Mouse (Mus musculus) embryonic facial prominence, embryonic 10.5 days (tissue): Measurements from ENCODE around the gene Nr2e1. TPM values are rescaled to one million over a fixed set of nuclear protein-coding genes. Genes with fewer than 3 reads are reported as not detected.
A peak's percentile ranks its signal among the peaks of the same experiment; 100 is the strongest.

Experiments
- DNase-seq: peaks from one replicate; pipeline ENCODE4 v3.0.0-alpha.2; 2017; ENCODE audit warnings: low spot score
- H3K27ac ChIP-seq: fragments of 300-500 bp; sonication (generic); replicated peaks from 2 replicates; pipeline ENCODE4 v1.5.1; 2016; ENCODE audit warnings: mild to moderate bottlenecking
- H3K27me3 ChIP-seq: fragments of 300-500 bp; sonication (generic); replicated peaks from 2 replicates; pipeline ENCODE4 v1.6.1; 2016; ENCODE audit warnings: low read depth, mild to moderate bottlenecking; ENCODE audit not compliant: poor library complexity, severe bottlenecking
- H3K36me3 ChIP-seq: fragments of 300-500 bp; sonication (generic); replicated peaks from 2 replicates; pipeline ENCODE4 v1.6.1; 2016; ENCODE audit warnings: mild to moderate bottlenecking, moderate library complexity
- H3K4me1 ChIP-seq: fragments of 300-500 bp; sonication (generic); 2 replicates; pipeline ENCODE4 v1.6.1; 2016
- H3K4me3 ChIP-seq: fragments of 300-500 bp; sonication (generic); 2 replicates; pipeline ENCODE4 v1.5.1; 2016; ENCODE audit warnings: mild to moderate bottlenecking, moderate library complexity
- H3K9me3 ChIP-seq: fragments of 300-500 bp; sonication (generic); 2 replicates; pipeline ENCODE4 v1.6.1; 2016; ENCODE audit warnings: mild to moderate bottlenecking
- WGBS: fragments of 180-500 bp; shearing (Covaris S2); methylation state at CpG from one replicate; pipeline ENCODE4 v1.1.7; 2016; 5-methylcytosine and 5-hydroxymethylcytosine counted together
- polyA plus RNA-seq: library from polyadenylated mRNA; unstranded; fragments of >200 nt; fragmentation: Nextera tagmentation; extraction: Ambion mirVana; gene quantifications from 2 replicates; pipeline ENCODE4 v1.2.1, GENCODE M21; 2016

Nr2e1 gene
- polyA plus RNA-seq, 1 experiment from 2014 or later, result 11.5 TPM

DNA sequence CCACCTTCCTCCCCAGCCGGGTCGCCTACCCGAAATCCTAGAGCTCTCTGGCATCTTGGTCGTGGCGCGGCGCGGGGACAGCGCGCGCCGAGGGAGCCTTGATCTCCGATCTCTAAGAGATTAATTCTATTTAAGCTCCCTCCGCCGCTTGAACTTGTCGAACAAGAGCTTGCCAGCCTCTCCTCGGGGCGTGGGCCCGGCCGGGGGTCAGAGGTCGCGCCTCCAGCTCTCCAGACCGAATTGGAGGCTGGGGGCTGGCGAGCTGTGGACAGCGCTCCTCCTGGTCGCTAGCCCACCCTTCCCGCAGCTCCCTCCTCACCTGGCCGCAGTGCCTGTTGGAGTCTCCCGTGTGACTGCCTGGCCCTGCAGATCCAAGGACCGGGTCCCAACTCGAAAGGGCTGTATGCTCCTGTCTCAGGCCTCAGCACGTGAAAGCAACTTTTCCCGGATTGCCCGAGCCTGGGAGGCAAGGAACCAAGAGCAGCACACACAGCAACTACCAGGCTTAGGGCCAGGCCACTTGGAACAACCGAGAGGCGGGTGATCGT, 1.1 kb upstream of the Nr2e1 start:
- no peaks in the 10 kb centered on the region for H3K36me3 ChIP-seq
- H3K4me1 ChIP-seq, result peaks cover 53% of the 10 kb centered on the region
- H3K27me3 ChIP-seq, result peaks cover 100% of the 10 kb centered on the region
- H3K4me3 ChIP-seq, result peak overlapping the region; percentile 57
- H3K27ac ChIP-seq, result peak overlapping the region; percentile 76
- peaks cover 4% of the 10 kb centered on the region; the same call in 1 of the 2 replicates for H3K9me3 ChIP-seq
- DNase-seq, result peak; percentile 70
- under 1% methylated on average over 37 of the region's 37 CpGs for WGBS

DNA sequence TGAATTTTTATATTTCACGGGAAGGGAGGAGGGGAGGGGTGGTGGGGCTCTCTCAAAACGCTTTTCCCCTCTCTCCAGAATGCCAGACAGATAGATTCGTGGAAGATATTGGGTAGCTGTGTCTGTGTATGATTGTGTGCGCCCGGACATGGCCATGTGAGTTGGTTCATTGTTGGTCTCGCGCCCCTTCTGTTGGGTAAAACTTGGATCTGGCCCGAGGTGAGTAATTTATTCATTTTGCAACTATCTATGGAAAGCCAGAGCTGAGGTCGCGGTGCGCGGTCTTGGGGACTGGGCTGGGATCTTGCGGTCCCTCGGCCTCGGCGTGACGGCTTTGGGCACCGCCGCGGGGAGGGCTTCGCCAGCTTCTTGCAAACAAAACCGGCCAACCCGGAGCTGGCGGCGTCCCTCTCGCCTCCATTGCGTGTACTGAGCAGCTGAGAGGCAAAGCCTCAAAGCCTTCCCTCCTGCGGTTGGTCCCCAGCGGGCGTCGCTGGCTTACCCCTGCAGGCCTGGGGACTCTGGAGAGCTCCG, 537 bp upstream of the Nr2e1 start:
- DNase-seq, result peak; percentile 65
- H3K36me3 ChIP-seq, result no peaks in the 10 kb centered on the region
- H3K4me3 ChIP-seq, result peak overlapping the region; percentile 57
- H3K4me1 ChIP-seq, result peaks cover 55% of the 10 kb centered on the region
- under 1% methylated on average over 32 of the region's 32 CpGs for WGBS
- H3K27me3 ChIP-seq, result peaks cover 100% of the 10 kb centered on the region
- peaks cover 4% of the 10 kb centered on the region; the same call in 1 of the 2 replicates for H3K9me3 ChIP-seq
- H3K27ac ChIP-seq, result peak overlapping the region; percentile 76

DNA sequence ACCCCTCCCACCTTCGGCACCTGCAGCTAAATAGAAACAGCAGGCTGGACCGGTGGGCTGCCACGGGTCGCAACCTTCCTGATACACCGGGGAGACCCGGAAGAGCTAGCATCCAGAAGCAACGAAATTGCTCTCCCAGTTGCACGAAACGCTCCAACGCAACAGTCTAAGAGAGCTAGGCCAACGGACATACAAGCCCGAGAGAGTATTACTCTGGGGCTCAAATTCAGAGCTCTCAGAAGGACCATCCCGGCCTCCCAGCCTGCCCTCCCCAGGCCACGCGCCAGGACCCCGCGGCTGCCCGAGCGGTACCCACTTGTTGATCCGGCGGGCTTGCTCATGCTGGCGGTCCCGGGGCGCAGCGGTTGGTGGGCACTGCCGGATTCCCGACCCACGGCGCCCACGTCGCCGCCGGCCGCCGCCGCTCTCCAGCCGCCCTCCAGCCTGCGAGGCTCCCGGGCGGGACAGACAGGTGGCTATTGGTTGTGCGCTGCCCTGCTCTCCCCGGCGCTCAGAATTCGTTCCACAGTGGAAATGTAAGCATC, 794 bp downstream of the Nr2e1 start:
- H3K4me3 ChIP-seq, result peak overlapping the region; percentile 57
- H3K27me3 ChIP-seq, result peaks cover 100% of the 10 kb centered on the region
- peak overlapping the region; percentile 81 for H3K27ac ChIP-seq
- WGBS, result under 1% methylated on average over 44 of the region's 44 CpGs
- H3K4me1 ChIP-seq, result peaks cover 57% of the 10 kb centered on the region
- peaks cover 4% of the 10 kb centered on the region; the same call in 1 of the 2 replicates for H3K9me3 ChIP-seq
- H3K36me3 ChIP-seq, result no peaks in the 10 kb centered on the region
- peak; percentile 69 for DNase-seq

DNA sequence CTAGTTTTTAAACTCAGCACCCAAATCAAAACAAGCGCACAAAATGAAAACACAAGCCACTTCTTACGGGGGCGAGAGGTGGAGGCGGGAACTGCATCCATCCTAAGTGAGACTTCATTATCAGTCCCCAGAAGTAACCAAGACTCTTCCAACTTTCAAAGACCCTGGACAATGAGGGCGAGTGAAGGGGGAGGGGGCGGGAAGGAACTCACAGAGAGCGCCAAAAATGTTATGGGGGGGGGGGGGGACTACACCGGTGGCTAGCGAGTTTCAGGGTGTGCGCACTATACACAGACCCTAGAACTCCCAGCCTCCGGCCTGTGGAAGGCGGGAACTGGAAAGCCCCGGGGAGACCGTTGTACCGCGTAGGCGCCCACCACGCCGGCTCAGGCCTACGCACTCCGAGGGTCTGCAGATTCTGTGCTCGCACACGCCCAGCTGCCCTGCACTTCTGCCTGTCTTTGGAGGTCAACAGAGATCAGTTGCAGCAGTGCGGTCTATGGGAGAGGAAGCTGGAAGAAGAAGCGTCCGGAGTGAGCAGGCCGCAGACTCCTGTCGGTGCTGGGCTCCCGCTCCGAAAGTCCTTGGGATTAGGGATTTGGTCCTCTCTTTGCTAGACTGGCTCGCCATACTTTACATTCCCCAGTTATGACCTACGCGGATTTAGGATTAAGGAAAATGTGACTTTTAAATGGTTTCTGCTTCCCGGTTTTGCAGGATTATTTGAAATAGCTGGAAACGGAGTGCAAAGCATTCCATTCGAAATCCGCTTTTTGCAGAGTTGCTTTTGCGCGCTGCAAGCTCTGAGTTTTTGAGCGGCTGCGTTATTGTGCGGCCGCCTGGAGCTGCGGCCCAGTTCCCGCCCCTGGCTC, 1.5 kb downstream of the Nr2e1 start:
- H3K27ac ChIP-seq, result peak overlapping the region; percentile 81
- peaks cover 4% of the 10 kb centered on the region; the same call in 1 of the 2 replicates for H3K9me3 ChIP-seq
- H3K4me3 ChIP-seq, result peak overlapping the region; percentile 57
- whole genome bisulfite sequencing, result under 1% methylated on average over 45 of the region's 45 CpGs
- peak; percentile 66 for DNase-seq
- H3K4me1 ChIP-seq, result peaks cover 57% of the 10 kb centered on the region
- peaks cover 100% of the 10 kb centered on the region for H3K27me3 ChIP-seq
- H3K36me3 ChIP-seq, result no peaks in the 10 kb centered on the region

DNA sequence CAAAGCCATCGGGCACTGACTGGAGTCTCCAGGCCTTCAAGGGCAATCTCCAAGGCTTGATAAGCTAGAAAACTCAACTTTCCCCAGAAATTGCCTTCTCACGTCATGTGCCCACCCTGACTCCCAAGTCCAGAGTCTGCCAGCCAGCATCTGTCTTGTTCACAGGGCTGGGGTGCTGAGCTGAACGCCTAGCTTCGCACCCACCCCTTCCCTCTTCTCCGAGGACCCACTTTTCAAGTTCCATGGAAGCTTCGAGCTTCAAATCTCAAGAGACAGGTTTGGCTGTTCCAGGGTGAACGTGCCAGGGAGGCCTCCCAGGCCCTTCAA, 2.5 kb downstream of the Nr2e1 start:
- peaks cover 57% of the 10 kb centered on the region for H3K4me1 ChIP-seq
- WGBS, result 2% methylated on average over 7 of the region's 7 CpGs
- no peak for DNase-seq
- H3K9me3 ChIP-seq, result no peaks in the 10 kb centered on the region
- peak overlapping the region; percentile 52 for H3K4me3 ChIP-seq
- peaks cover 100% of the 10 kb centered on the region for H3K27me3 ChIP-seq
- H3K36me3 ChIP-seq, result no peaks in the 10 kb centered on the region
- H3K27ac ChIP-seq, result peak overlapping the region; percentile 72

DNA sequence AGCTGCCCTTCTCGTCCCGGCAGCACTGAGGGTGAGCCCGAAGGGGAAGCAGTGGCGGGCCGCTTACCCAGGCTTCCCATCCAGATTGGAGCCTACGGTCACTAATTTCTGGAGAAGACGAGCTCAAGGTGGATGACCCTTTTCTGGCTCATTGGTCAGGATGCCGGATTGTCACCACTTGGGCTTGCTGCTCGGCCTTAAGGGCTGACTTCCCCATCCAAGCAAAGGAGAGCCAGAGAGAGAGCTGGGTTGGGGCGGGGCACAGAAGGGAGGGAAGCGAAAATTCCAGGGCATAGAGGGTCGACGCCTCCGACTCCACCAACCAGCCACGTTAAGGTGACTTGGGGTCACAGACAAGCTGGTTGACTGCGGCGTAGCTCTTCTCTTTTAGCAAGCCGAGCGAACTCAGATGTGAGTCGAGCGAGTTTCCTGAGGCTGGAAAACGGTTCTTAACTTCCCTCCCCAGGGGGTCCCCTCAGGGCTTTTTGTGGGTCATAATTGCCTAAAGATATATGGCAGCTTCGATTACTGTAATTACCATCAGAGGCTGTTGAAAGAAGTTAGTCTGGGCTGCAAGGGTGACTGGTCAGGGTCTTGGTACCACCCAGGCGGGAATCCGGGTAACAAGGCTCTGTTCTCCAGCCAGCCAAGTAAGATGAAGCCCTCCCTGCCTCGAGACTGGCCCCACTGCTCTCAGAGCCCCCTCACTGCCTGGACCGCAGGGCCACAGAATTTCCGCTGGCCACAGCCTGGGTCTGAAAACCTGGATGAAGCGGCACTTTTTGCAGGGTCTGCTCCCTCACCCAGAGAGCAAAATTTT, 3.1 kb downstream of the Nr2e1 start:
- H3K27ac ChIP-seq, result peak overlapping the region; percentile 72
- H3K4me3 ChIP-seq, result peak overlapping the region; percentile 52
- peaks cover 57% of the 10 kb centered on the region for H3K4me1 ChIP-seq
- no peaks in the 10 kb centered on the region for H3K36me3 ChIP-seq
- no peaks in the 10 kb centered on the region for H3K9me3 ChIP-seq
- peaks cover 100% of the 10 kb centered on the region for H3K27me3 ChIP-seq
- under 1% methylated on average over 29 of the region's 29 CpGs for WGBS
- DNase-seq, result peak; percentile 64

DNA sequence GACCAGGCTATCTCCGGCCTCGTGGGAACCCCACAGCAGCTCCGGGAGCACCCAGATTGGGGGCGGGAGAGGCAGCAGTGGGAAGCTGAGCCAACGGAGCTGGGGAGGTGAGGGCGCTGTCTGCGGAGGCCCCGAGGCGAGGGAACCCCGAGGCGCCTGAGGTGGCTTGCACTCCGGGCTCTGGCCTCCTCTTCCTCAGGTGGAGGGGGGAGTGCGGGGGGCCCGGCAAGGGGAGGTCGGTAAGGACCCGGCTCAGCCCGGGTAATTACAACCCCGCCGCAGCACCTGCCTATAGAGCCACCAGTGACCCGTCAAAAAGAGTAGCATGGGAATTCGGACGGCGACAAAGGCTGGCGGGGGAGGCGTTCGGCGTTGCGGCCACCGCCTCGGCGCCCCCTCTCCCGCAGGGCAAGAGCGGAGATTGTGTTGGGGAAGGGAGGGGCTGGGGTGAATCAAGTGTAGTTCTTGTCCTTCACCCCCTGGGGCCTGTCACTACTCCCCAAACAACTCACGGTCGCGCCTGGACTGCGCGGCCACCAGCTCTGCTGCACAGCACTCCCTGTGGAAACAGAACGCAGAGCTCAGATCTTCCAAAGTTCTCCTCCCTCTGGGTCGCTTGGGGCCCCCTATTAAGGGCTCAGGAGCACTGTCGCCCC, 3.8 kb downstream of the Nr2e1 start:
- H3K9me3 ChIP-seq, result no peaks in the 10 kb centered on the region
- H3K4me3 ChIP-seq, result peak overlapping the region; percentile 52
- peaks cover 100% of the 10 kb centered on the region for H3K27me3 ChIP-seq
- no peak for DNase-seq
- peak overlapping the region; percentile 72 for H3K27ac ChIP-seq
- no peaks in the 10 kb centered on the region for H3K36me3 ChIP-seq
- H3K4me1 ChIP-seq, result peaks cover 52% of the 10 kb centered on the region
- under 1% methylated on average over 41 of the region's 41 CpGs for WGBS

DNA sequence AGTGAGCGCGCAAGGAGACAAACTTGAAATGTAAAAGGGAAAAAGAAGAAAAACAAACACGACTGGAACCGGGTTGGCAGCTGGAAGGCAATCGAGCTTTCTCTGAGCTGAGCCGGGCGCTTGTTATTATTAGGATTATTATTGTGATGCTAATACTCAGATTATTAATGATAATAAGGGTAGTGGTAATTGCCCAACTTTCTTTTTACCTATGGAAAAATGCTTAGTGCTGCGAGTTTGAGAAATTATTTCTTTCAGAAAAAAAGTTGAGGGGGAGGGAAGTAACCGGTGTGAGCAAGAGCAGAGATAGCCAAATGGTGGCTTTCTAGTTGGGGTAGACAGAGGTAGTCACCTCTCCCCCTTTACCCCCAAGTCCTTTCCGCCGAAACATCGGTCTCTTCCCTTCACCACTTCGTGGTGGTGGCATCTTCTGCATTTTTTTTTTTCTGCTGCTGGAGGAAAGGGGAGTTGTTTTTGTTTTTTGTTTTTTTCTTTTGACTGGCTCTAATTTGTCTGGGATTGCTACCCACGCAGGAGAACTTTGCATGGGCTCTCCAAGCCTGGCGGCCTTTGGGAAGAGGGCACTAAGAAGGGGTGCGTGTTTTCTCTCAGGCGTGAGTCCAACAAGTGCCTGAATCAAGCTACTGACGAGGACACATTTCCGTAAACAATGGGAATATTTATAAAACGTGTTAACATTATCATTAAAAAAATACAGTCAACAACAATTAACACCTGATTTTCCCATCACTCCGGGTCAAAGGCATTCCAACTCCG, 4.5 kb downstream of the Nr2e1 start:
- no peak for DNase-seq
- Histone ChIP-seq H3K4me3 (peak overlapping the region; percentile 52), H3K27ac (peak overlapping the region; percentile 72), H3K36me3 (no peaks in the 10 kb centered on the region), H3K4me1 (peaks cover 45% of the 10 kb centered on the region), H3K27me3 (peaks cover 100% of the 10 kb centered on the region), H3K9me3 (no peaks in the 10 kb centered on the region)
- 1% methylated on average over 22 of the region's 22 CpGs for WGBS

DNA sequence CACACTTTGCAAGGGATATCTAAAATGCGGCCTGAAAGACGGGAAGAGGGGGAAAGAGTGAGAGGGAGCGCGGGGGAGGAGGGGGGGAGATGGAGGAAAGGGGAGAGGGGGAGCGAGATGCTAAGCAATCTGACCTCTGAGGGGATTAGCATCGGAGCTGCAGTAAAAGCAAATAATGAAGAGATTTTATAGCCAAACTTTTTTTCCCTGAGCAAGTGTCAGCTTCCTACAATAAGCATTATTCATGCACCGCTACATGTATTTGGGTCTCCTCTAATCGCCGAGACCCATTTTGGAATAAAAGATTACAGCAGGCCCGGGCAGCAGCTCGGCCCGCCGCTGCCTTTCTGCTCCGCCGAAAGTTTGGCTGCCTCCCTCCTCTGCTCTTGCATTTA, 5.2 kb downstream of the Nr2e1 start:
- 2% methylated on average over 15 of the region's 15 CpGs for WGBS
- Histone ChIP-seq H3K4me1 (peaks cover 39% of the 10 kb centered on the region), H3K9me3 (no peaks in the 10 kb centered on the region), H3K4me3 (peak overlapping the region; percentile 52; the same call in 1 of the 2 replicates), H3K27me3 (peaks cover 100% of the 10 kb centered on the region), H3K36me3 (no peaks in the 10 kb centered on the region), H3K27ac (no peak overlapping the region)
- DNase-seq, result peak; percentile 30

DNA sequence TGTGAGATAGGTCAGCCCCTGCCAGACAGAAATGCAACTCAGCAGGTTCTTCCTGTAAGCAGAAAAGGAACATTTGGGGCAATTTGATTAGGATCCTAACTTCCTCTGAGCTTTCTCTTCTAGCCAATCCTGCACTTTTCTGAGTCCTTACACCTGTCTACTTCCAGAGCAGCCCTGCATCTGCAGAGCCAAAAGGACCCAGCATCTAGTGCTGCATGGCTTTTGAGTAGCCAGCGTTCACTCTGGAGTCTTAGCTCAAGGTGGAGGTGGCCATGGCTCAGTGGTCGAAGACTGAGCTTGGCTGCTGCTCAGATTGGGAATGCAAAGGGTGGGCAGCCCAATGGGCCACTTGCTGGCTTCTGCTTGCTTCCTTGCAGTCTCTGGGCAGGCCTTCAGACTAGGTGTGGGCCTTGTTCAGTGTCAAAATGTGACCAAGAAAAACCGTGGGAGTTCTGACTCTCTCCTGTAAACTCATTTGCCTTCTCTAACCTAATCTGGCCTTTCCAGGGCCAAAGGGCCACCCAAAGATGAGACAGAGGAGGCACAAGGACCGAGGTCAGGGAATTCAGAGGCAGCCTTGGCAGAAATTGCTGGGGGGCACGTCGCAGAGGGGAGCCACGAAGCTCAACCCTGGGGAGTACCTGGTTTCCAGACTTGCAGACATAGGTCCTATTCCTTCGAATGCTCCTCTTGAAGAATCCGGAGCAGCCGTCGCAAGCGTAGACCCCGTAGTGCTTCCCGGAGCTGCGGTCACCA, 5.7 kb downstream of the Nr2e1 start:
- Histone ChIP-seq H3K36me3 (no peaks in the 10 kb centered on the region), H3K4me1 (peaks cover 37% of the 10 kb centered on the region), H3K27me3 (peaks cover 100% of the 10 kb centered on the region), H3K27ac (no peak overlapping the region), H3K4me3 (peak overlapping the region; percentile 52; the same call in 1 of the 2 replicates), H3K9me3 (no peaks in the 10 kb centered on the region)
- 2% methylated on average over 15 of the region's 15 CpGs for WGBS
- peak; percentile 48 for DNase-seq
